In the genomic region with DNA sequence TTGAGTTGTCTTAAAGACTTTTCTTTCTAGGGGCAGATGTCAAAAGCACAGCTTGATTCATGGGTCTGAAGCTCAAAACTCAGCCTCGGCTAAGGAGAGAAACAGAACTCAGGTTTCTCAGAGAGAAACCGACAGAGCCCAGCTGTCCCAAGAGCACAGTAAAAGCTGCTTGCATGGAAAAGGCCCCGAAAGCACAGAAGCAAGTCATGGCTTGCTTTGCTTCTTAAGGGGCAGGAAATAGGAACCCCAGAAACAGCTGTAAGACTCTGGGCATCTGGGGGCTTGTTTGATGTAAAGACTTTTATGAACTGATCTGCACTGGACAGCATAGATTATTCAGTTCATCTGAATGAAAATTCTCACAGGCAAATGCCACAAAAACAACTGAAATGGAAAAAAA, we compare ENCODE assay signal across 24 mouse cellular contexts.
"Had no signal": no experiment of that assay in that cellular context is flagged by ENCODE, and none has a peak within 500 bp of the region (broad histone marks: within the 10 kb centered on the region; RNA-seq: fewer than 3 reads in every experiment).

No protein-coding gene starts in this region.

- H3K9me3 ChIP-seq: heart, embryonic 13.5 days; heart, embryonic 15.5 days; hindbrain, embryonic 13.5 days; hindbrain, embryonic 15.5 days; intestine, embryonic 15.5 days; limb, embryonic 15.5 days; liver, embryonic 12.5 days had no signal

- H3K9ac ChIP-seq: heart, embryonic 13.5 days; heart, embryonic 15.5 days; hindbrain, embryonic 13.5 days; hindbrain, embryonic 15.5 days; intestine, embryonic 15.5 days; limb, embryonic 15.5 days; liver, embryonic 12.5 days; liver, embryonic 14.5 days had no signal

- H3K4me3 ChIP-seq: heart, adult 2 months; heart, embryonic 13.5 days; heart, embryonic 15.5 days; hindbrain, embryonic 13.5 days; hindbrain, embryonic 15.5 days; intestine, embryonic 15.5 days; layer of hippocampus, adult 2 months; left cerebral cortex, adult 2 months; limb, embryonic 15.5 days; liver, embryonic 12.5 days had no signal

- ATAC-seq: hindbrain, postnatal 0 days; intestine, embryonic 15.5 days; intestine, postnatal 0 days; liver, embryonic 12.5 days had no signal

- H3K27me3 ChIP-seq: heart, embryonic 13.5 days; heart, embryonic 15.5 days; hindbrain, embryonic 13.5 days; hindbrain, embryonic 15.5 days; intestine, embryonic 15.5 days; limb, embryonic 15.5 days; liver, embryonic 12.5 days had no signal

- H3K27ac ChIP-seq: heart, adult 2 months; heart, embryonic 13.5 days; heart, embryonic 15.5 days; hindbrain, embryonic 13.5 days; hindbrain, embryonic 15.5 days; hindbrain, postnatal 0 days; intestine, embryonic 15.5 days; layer of hippocampus, adult 2 months; left cerebral cortex, adult 2 months; limb, embryonic 15.5 days; liver, embryonic 12.5 days; liver, embryonic 14.5 days had no signal

- H3K4me2 ChIP-seq: heart, embryonic 11.5 days; heart, embryonic 13.5 days; heart, embryonic 15.5 days; hindbrain, embryonic 13.5 days; hindbrain, embryonic 15.5 days; intestine, embryonic 15.5 days; limb, embryonic 15.5 days; liver, embryonic 12.5 days had no signal

- DNase-seq: gastrocnemius, postnatal 14 days; gastrocnemius, postnatal 36 days; heart, adult 11 months; heart, adult 2 months; heart, postnatal 14 days; heart, postnatal 36 days; kidney, adult 18-20 months; kidney, adult 8-10 months; kidney, postnatal 10 days; kidney, postnatal 25 days; kidney, postnatal 4 days had no signal

- H3K36me3 ChIP-seq: heart, embryonic 13.5 days; heart, embryonic 15.5 days; hindbrain, embryonic 13.5 days; hindbrain, embryonic 15.5 days; intestine, embryonic 15.5 days; limb, embryonic 15.5 days; liver, embryonic 12.5 days had no signal

- H3K4me1 ChIP-seq: heart, embryonic 15.5 days; hindbrain, embryonic 15.5 days; intestine, embryonic 15.5 days; liver, embryonic 12.5 days had no signal
